Mouse (Mus musculus) megakaryocyte, embryonic 14.5 days (primary cell): ENCODE measurements around the gene Socs5.

Source experiments
- FLI1 ChIP-seq: IDR thresholded peaks from 2 replicates; pipeline ENCODE4 v1.6.1; 2012; ENCODE audit warnings: low read length, inconsistent platforms, mixed read lengths
- GATA1 ChIP-seq: IDR thresholded peaks from 3 replicates; pipeline ENCODE4 v1.6.1; 2012; ENCODE audit warnings: mixed read lengths, low read length, inconsistent platforms, borderline replicate concordance

- no peak for TF ChIP-seq GATA1
- no peak for TF ChIP-seq FLI1
Observed at GRCm38 (mm10) chr17:87169076-87169475, 61.6 kb downstream of the Socs5 start.
